Mouse (Mus musculus) thymus, adult 18-20 months (tissue): ENCODE data around the gene Olfr747.
"Not testable (repeated sequence)": the region's sequence is repeated elsewhere in the genome, so short reads cannot be mapped to it uniquely, and the experiment has no call there.

Source experiments
- DNase-seq, 2 experiments: peaks; one replicate each; pipeline ENCODE4 v3.0.0; 2022; ENCODE audit warnings: mixed read lengths in 2 of 2

Gene Olfr747

DNA sequence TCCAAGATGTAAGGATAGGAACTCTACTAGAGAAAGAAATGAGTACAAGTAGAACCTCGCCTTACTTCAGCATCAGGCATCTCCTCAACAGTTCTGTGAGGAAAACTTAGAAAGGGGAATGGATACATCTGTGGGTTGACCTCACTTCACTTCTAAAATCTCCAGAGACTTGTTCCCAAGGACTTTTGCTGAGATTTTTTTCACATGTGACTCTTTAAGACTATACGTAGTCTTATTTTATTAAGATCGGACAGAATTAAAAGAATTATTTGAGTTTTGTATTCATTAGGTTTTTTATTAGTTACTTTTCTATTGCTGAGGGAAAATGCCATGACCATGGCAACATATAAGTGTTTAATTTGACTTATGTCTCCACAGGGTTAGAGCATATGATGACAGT lies at the start of gene Olfr747:
TSS of gene Olfr747 (minus strand) at position 101 of the 400 bp plus-strand sequence.
- no peak for DNase-seq

DNA sequence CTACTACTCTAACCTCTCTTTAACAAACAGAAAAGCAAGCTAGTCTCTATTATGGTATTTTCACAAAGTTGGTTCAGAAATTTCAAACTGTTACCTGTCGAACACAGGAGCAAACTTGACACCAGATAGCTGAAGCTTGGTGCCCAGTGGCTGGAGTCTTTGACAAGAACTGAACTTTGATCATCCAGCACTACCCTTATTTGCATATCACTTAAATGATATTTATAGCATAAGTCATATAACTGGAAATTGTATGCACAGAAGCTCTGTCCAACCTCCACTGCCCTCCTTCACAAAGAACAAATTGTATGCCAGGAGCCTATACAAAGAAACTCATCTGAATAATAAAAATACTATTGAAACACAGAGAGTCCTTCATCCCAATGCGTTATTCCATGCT lies 48.6 kb upstream of the Olfr747 start:
- no peak for DNase-seq

DNA sequence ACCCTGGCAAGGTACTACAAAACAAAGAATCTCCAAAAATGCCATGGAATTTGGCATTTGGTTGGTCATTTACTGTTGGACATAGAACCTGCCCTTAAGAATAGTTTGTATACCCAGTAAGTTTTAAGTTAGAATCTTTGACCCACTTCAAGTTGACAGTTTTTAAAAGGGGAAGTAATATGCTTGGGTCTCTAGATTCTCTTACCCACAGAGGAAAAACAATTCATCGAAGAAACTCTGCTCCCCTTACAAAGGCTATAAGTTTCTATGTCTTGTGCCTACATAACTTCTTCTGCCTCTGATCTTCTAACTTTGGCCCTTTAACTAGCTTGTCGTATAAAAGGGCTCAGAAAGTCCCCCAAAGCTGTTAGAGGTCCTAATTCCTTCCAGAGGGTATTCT lies 47.3 kb upstream of the Olfr747 start:
- DNase-seq = no peak

DNA sequence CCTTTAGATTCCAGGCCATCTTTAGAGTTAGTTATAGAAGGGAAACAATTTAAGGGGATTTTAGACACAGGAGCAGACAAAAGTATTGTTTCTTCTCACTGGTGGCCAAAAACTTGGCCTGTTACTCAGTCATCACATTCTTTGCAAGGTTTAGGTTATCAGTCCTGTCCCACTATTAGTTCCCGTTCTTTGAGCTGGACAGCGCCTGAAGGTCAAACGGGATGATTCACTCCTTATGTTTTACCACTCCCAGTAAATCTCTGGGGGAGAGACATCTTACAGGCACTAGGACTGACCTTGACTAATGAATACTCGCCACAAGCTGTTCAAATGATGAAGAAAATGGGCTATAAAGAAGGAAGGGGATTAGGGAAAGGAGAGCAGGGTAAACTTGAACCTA lies 29.4 kb upstream of the Olfr747 start:
- not testable (repeated sequence) for DNase-seq

DNA sequence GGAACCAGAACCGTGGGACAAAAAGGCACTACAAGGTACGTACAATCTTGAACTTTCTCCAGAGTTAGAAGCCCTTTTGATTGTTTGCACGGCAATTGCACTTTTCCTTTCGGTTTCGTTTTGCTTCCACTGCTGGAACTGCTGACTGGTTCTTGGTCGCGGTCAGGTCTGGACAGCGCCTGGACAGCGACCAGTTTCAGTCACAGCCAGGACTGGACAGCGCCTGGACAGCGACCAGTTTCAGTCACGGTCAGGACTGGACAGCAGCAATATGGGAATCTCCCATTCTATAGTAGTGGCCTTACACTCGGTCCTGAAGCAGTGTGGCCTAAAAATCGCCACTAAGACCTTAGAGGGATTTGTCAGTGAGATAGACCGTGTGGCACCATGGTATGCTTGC lies 26.9 kb upstream of the Olfr747 start:
- DNase-seq = not testable (repeated sequence)

DNA sequence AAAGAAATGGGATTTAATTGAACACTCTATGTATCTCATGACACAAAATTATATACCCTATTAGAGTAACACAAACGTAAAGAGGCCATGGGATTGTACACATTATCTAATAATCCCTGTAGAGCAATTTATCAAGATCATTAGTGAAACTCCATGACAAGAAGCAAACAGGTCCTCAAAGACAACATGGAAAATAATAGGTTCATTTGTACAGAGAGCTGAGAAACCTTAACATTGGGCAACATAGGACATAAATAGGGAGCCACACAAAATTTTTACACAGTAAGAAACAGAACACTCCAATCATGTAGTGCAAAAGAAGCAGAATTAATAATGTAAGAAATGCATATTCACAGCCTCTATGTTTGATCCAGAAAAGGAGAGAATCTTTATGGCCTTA lies 14.1 kb upstream of the Olfr747 start, which contains the start of gene Olfr748:
TSS of gene Olfr748 (plus strand) at position 301 of the 400 bp plus-strand sequence.
- no peak for DNase-seq

DNA sequence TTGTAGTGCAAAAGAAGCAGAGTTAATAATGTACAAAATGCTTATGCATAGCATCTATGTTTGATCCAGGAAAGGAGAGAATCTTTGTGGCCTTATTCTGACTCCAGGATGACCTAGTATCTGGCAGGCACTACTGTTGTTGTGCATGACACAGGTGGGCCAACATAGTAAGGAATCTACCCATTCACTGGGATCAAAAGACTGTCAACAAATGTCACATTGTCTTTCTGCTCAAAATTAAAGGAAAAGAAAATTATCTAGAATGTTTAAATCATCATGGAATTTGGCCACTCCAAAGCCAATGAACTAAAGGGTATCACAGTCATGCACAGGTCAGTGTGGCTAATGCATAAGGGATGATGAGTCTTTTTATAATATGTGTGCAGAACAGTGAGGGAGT lies 46.2 kb downstream of the Olfr747 start, which contains the start of gene Olfr746:
TSS of gene Olfr746 (plus strand) at position 301 of the 400 bp plus-strand sequence.
- DNase-seq = no peak

DNA sequence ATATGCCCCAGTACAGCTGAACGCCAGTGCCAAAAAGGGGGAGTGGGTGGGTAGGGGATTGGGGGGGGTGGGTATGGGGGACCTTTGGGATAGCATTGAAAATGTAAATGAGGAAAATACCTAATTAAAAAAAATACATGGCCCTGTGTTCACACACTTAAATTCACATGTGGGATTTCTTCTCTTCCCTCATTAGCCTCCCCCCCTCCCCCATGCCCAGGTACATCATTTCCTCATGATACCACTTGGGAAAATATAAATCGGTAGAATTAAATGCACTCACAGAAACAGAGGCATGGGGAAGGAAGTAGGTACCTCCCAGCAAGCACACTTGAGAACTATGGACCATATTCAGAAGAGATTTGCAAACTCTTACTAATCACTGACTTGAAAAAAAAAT lies 53.9 kb downstream of the Olfr747 start, which contains the start of gene Olfr745:
TSS of gene Olfr745 (plus strand) at position 301 of the 400 bp plus-strand sequence.
- no peak for DNase-seq
